Mouse (Mus musculus) testis, adult 2 months (tissue): Measurements from ENCODE around the gene Dennd1b. TPM values are rescaled to one million over a fixed set of nuclear protein-coding genes. Genes with fewer than 3 reads are reported as not detected.

Experiments used
- H3K27ac ChIP-seq: fragments of 200-500 bp; 2 replicates; pipeline ENCODE4 v1.5.1; 2012; ENCODE audit warnings: low read depth, low read length; ENCODE audit not compliant: control insufficient read depth, insufficient read depth
- H3K27me3 ChIP-seq: fragments of 200-500 bp; 2 replicates; pipeline ENCODE4 v1.6.1; 2012; ENCODE audit warnings: mild to moderate bottlenecking, low read length, moderate library complexity; ENCODE audit not compliant: control insufficient read depth, insufficient read depth
- H3K36me3 ChIP-seq: fragments of 200-500 bp; 2 replicates; pipeline ENCODE4 v1.6.1; 2012; ENCODE audit warnings: mild to moderate bottlenecking, low read length; ENCODE audit not compliant: control insufficient read depth, insufficient read depth
- H3K4me1 ChIP-seq: fragments of 200-500 bp; 2 replicates; pipeline ENCODE4 v1.6.1; 2012; ENCODE audit warnings: low read length; ENCODE audit not compliant: control insufficient read depth, insufficient read depth
- H3K4me3 ChIP-seq: fragments of 200-500 bp; 2 replicates; pipeline ENCODE4 v1.5.1; 2012; ENCODE audit warnings: low read depth, mild to moderate bottlenecking, low read length, moderate library complexity, mixed read lengths; ENCODE audit not compliant: control insufficient read depth
- CTCF ChIP-seq: fragments of 200-500 bp; IDR thresholded peaks from 2 replicates; pipeline ENCODE4 v1.5.1; 2012; ENCODE audit warnings: low read depth, mild to moderate bottlenecking, inconsistent platforms, low read length, moderate library complexity; ENCODE audit not compliant: control insufficient read depth, insufficient read depth, insufficient replicate concordance
- POLR2A ChIP-seq: fragments of 200-500 bp; IDR thresholded peaks from 2 replicates; pipeline ENCODE4 v1.6.1; 2012; ENCODE audit warnings: low read depth, mild to moderate bottlenecking, inconsistent platforms, low read length, moderate library complexity; ENCODE audit not compliant: control insufficient read depth
- polyA plus RNA-seq: library from polyadenylated mRNA; depleted of rRNA; stranded (reverse); fragments of >200 nt; gene quantifications from 2 replicates; pipeline ENCODE4 v1.2.3, GENCODE M21; 2012

Dennd1b gene
- polyA plus RNA-seq, 1 experiment = 5.8 TPM

DNA sequence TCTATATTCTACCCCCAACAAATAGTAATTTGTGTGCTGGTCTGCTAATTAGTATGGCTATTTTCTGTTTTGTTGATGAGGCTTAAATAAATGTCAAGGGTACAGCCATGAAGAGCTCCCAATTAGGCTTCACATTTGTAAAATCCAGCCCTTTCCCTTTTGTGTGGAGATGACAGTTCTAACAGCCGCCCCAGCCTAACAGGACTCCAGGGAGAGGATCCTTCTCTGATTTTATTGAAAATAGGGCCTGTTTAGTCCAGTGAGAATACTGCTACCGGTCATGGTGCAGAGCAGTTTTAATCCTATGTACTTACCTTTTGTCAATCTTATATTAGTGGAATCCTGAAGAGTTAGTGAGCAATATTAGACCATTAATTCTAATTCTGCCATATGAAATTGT is 189.8 kb downstream of the Dennd1b start:
- TF ChIP-seq POLR2A (no peak), CTCF (no peak)
- H3K4me1 ChIP-seq = no peaks in the 10 kb centered on the region
- no peaks in the 10 kb centered on the region for H3K27me3 ChIP-seq
- no peak overlapping the region for H3K27ac ChIP-seq
- H3K36me3 ChIP-seq = no peaks in the 10 kb centered on the region
- H3K4me3 ChIP-seq = no peak overlapping the region

DNA sequence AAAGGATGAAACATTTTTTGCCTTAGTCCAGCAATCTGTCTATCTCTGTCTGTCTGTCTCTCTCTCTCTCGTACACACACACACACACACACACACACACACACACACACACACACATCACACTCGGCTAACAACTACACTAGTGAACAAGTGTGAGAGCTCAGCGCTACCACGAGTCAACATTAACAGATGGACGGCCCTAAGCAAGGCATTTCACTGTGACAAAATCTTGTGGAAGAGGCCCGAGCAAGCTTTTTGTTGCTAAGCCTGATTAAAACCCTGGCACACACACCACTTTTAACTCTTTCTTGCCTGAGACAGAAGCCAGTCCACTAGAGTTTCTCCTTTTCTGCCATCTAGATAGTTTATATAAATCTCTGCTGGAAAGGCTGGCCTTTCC is 190.3 kb downstream of the Dennd1b start:
- Histone ChIP-seq H3K36me3 (no peaks in the 10 kb centered on the region), H3K4me3 (no peak overlapping the region), H3K27me3 (no peaks in the 10 kb centered on the region), H3K27ac (no peak overlapping the region), H3K4me1 (no peaks in the 10 kb centered on the region)
- TF ChIP-seq POLR2A (no peak), CTCF (no peak)

DNA sequence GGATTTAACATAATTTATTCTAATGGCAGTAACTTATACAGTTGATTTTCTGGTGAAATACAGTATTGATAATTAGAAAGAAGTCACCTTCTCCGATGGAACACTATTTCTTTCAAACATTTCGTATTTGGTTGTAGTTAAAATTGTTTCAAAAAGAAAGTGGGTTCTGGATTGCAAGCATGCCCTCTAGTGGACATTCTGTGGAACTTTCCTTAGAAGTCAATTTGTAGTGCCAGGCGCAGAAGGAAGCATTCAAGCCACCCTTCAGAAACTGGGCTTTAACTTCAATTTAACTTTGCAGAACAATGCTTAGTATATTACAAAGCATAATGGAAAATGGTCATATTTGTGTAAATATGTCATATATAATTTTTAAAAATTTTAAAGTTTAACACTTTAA is 193.2 kb downstream of the Dennd1b start:
- no peak for TF ChIP-seq POLR2A
- TF ChIP-seq CTCF = peak; percentile 20; the same call in 1 of the 2 replicates
- H3K4me3 ChIP-seq = no peak overlapping the region
- H3K27ac ChIP-seq = no peak overlapping the region

DNA sequence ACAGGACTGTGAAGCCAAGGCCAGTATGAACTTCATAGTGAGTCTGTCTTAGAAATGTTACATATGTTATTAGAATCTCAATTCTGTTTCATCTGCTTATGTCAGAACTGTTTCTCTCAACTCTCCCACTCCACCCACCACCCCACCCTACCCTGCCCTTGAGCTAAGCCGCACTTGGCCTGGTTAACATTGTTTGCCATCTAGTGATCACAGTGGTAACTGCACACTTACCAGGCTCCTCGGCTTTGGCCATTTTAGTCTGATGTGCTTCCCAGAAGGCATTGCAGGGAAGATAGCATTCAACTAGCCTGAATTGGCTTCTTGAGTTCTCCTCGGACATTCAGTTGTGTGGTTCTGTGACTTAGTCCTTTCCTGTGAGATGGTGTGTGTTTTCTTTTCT is 198.4 kb downstream of the Dennd1b start:
- no peak overlapping the region for H3K4me3 ChIP-seq
- no peak for TF ChIP-seq POLR2A
- H3K4me1 ChIP-seq = no peaks in the 10 kb centered on the region
- H3K27ac ChIP-seq = no peak overlapping the region
- H3K36me3 ChIP-seq = no peaks in the 10 kb centered on the region
- H3K27me3 ChIP-seq = no peaks in the 10 kb centered on the region

More for the DNA sequence above, 193.2 kb downstream of the Dennd1b start:
- Histone ChIP-seq H3K4me1 (no peaks in the 10 kb centered on the region), H3K27me3 (no peaks in the 10 kb centered on the region), H3K36me3 (no peaks in the 10 kb centered on the region)

DNA sequence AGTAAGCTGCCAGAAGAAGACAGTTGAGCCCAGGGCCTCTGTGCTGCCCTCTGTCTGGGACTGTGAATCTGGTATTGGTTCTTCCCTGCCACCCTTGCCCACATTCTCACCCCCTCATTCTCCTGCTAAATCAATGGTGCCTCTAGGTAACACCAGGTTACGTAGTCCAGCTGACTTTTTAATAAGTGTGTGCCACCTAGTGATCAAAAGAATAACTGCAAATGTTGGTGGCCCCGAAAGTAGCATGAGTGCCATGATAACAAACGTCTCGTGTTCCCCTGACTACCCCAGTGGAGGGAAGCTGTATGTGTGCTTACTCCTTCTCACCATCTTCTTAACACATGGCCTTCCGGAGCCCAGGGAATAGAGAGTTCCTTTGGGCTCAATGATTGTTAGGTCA is 199.6 kb downstream of the Dennd1b start:
- Histone ChIP-seq H3K36me3 (no peaks in the 10 kb centered on the region), H3K4me1 (no peaks in the 10 kb centered on the region), H3K27me3 (no peaks in the 10 kb centered on the region), H3K27ac (no peak overlapping the region), H3K4me3 (no peak overlapping the region)
- TF ChIP-seq CTCF (no peak), POLR2A (no peak)

DNA sequence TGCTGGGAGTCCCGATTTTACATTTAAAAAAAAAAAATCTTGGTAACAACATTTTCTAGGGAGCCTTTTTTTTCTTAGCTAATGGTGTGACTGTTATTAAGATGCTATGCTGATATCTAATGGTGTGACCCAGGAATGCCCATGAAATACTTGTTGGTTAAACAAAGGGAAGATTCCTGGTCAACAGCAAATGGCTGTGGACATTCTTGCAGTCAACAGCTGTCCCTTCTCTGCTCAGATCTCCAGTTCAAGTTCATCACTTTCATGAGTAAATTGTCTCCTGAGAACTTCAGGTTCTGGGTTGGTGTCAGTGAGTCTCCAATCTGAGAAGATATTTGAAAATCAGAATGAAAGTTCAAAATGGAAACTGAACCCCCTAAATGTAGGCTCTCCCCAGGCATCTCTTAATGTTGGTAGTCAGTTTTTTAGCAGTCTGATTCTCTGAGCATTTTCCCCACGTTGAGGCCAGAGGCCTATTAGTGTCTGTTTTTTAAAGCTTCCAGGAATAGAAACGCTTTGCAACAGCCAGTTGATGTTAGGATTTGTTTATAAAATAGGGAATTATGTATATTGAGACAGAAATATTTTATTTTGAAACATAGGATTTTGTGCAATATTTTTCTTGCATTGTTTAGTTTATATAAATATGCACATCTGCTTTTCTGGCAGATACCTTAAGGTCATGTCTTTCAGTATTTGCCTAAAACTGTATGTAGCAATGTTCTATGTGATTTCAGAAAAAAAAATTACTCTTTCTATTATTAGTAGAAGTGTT is 211.0 kb downstream of the Dennd1b start:
- Histone ChIP-seq H3K27me3 (no peaks in the 10 kb centered on the region), H3K4me1 (no peaks in the 10 kb centered on the region), H3K4me3 (no peak overlapping the region), H3K36me3 (no peaks in the 10 kb centered on the region; the same call in 1 of the 2 replicates), H3K27ac (no peak overlapping the region)
- TF ChIP-seq POLR2A (no peak), CTCF (no peak)

DNA sequence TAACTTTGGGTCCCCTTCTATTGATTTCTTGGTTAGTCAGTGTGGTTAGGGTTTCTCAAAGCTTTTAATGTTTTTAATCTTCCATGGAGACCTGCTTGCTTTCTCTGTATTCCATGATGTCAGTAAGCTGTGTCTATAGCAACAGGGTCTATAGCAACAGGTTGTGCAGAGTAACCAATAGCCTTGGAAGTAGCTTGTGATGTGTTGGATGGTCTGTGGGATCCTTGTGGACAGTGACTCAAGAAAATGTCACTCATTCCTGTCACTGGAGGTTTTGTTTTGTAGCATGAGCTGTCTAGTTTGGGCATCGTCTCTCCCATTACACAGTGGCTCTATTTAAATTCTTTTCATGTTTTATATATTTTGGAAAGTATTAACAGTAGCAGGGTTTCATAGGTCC is 216.5 kb downstream of the Dennd1b start:
- no peak overlapping the region for H3K27ac ChIP-seq
- no peaks in the 10 kb centered on the region; the same call in 1 of the 2 replicates for H3K4me1 ChIP-seq
- no peaks in the 10 kb centered on the region for H3K27me3 ChIP-seq
- no peak for TF ChIP-seq CTCF
- no peak for TF ChIP-seq POLR2A
- no peaks in the 10 kb centered on the region for H3K36me3 ChIP-seq
- H3K4me3 ChIP-seq = peak overlapping the region; percentile 21

DNA sequence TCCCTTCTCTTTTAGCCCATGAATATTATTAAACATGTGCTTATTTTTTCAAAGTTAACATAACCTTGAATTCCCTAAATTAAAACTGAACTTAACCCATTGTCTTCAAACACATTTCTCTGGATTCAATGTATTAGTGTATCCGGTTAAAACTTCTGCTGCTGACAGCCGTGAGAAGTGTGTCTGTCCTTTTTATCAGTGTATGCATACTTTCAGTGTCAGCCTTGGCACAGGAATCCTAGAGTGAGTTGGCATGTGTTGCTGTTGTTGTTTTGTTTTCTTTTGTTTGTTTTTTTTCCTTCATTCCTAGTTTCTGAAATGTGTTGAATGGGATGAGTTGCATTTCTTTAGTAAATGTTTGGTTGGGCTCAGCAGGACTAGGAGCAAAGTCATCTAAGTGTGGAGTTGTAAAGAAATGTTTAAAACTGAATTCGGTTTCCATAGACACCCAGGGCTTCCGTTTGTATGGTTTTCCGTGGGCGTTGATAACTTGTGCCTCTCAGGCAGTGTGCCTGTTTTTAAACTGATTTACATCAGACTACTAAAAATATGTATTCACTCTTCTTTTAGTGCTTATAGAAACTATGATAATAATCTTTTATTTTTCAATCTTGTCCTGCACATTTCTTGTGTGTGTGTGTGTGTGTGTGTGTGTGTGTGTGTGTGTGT is 217.4 kb downstream of the Dennd1b start:
- no peak overlapping the region for H3K27ac ChIP-seq
- H3K36me3 ChIP-seq = no peaks in the 10 kb centered on the region
- H3K4me1 ChIP-seq = no peaks in the 10 kb centered on the region; the same call in 1 of the 2 replicates
- no peak overlapping the region; the same call in 1 of the 2 replicates for H3K4me3 ChIP-seq
- H3K27me3 ChIP-seq = no peaks in the 10 kb centered on the region
- no peak for TF ChIP-seq POLR2A
- TF ChIP-seq CTCF = no peak
